Mouse (Mus musculus) CD4-positive naive resting alpha-beta T cell, adult 76 days (primary cell): ENCODE measurements around the gene Tbc1d15. TPM values are rescaled to one million over a fixed set of nuclear protein-coding genes. Genes with fewer than 3 reads are reported as not detected.

Experiments
- total RNA-seq: library from RNA; stranded (reverse); gene quantifications from one replicate; pipeline ENCODE4 v1.2.4, GENCODE M21; 2023

Gene Tbc1d15
- 169 TPM for total RNA-seq

DNA sequence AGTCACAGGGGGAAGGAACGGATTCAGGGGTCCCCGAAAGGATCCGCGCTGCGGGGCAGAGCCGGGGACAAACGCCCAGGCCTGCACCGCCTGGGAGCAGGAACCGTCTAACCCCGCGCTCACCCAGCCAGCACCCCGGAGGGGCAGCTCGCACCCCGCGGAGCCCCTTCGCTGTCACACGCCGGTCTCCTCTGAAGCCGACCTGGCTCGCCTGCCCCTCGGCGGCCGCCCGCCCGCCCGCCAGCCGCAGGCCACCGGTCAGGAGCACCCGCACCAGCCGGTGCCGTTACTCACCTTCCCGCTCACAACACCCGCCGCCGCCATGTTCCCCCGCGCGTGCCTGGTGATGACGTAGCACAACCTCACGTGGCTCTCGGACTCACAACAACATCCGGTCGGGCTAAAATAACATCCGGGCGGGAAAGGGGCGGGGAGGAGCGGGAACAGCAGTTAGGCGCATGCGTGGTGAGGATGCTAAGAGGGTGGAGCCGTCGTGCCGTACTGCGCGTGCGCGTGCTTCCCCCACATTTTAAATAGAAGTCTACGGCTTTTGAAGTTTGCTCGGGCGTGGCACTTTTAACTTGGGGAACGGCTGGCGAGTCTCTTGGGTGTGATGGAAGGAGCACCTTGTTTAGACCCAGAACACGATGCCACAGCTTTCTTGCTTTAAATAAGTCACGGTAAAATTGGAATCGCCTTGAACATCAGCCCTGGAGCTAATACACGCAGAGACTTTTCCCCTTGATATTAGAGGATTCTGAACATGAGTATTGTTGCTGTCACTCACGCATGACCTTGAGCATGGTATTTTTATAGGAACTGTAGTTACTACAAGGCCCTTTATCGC, at the start of gene Tbc1d15:
Gene Tbc1d15, minus strand, starts transcription at position 380 of the 847 bp plus-strand sequence.

DNA sequence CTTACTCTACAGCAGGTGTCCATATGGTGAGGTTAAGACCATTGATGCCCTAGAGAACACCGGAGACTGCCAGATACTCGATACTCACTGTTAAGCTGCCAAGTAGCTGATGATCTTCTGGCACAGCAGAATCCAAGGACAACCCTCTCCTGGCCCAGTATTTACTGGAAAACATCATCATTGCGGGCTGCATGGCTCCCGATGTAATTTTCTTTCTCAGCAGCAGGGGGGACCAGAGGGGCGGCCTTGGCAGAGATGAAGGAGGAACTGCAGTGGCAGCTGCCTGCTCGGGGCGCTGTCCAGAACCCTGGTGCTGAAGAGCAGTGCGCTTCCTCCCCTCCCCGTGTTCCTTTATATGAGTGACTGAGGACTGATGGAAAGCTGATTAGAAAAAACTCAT, 66.6 kb downstream of the Tbc1d15 start, which contains the start of gene Tph2:
Gene Tph2, minus strand, starts transcription at position 326 of the 400 bp plus-strand sequence.

Other genes starting within 250 kb of the Tbc1d15 start
- not detected for gene Tph2, start 66.4 kb downstream of the Tbc1d15 start, total RNA-seq
- 74.2 TPM for gene Rab21, start 64.1 kb upstream of the Tbc1d15 start, total RNA-seq
- gene Tmem19, start 111.0 kb upstream of the Tbc1d15 start, total RNA-seq, result 18.9 TPM
- 7.2 TPM for gene Thap2, start 133.0 kb upstream of the Tbc1d15 start, total RNA-seq
- gene Zfc3h1, start 133.5 kb upstream of the Tbc1d15 start, total RNA-seq, result 63.1 TPM